Mouse (Mus musculus): Measurements from ENCODE around the gene Nrde2. TPM values are rescaled to one million over a fixed set of nuclear protein-coding genes. Genes with fewer than 3 reads are reported as not detected.

Gene Nrde2
- total RNA-seq (2014; rRNA removed; ENCODE audit: low replicate concordance) (13.7 and 16.6 TPM in 2 replicates), polyA plus RNA-seq (2015; fragmentation: Nextera tagmentation; extraction: Ambion mirVana) (7.6 and 7.7 TPM in 2 replicates)

DNA sequence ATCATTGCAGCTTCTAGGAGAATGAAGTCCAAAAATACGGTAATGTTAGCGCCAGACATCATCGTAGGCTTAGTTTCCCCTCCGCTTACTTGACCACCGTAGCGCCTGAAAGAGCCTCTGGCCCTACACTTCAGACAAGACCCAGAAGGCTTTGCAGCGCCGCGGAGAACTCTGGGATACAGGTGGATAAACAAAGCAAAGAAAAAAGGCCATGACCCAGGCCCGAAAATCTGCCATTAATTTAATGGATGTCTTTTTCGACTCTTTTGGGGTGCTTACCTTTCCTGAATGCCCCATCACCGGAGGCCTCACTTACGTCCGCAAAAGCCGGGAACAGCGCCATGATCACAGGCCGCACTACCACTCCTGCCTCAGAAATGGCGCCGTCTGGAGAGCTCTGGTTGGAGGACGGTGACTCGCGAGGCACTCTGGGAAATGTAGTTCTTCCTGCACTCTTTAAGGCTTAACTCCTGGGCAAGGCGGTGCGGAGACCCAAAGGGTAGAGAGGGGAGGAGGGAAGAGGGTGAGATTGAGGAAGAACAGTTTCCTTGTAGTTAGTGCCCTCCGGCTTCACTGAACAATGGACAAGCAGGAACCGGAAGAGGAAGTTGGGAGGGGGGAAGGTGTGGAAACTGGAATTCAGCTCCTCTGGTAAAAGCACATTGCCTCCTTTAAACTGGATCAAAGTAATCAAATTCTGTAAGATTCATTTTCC lies at the start of gene Nrde2:
Gene Nrde2 (minus strand): TSS at position 393 of the 715 bp plus-strand sequence.
- no peaks in the 10 kb centered on the region for H3K9me3 ChIP-seq (replicated peaks; ENCODE audit: control insufficient read depth, low read length)
- TF ChIP-seq EP300 (IDR thresholded peaks at IDR 0.05; ENCODE audit: low read depth) (no peak), CTCF (IDR thresholded peaks at IDR 0.05; ENCODE audit: low read depth) (peak; percentile 18)
- peaks cover 5% of the 10 kb centered on the region; the same call in 1 of the 2 replicates for H3K36me3 ChIP-seq (replicated peaks; ENCODE audit: control insufficient read depth, insufficient read depth, low read length)
- H3K27me3 ChIP-seq (ENCODE audit: control insufficient read depth, insufficient read depth, low read length), result no peaks in the 10 kb centered on the region
- peak within 1 kb of the TSS; percentile 57 for H3K4me3 ChIP-seq (ENCODE audit: low read depth, low read length)
- H3K4me2 ChIP-seq (ENCODE audit: low read depth, low read length), result peak within 1 kb of the TSS; percentile 71
- peak within 1 kb of the TSS; percentile 61 for H3K9ac ChIP-seq (replicated peaks; ENCODE audit: low read depth, low read length)
- peaks cover 8% of the 10 kb centered on the region; the same call in 1 of the 2 replicates for H3K4me1 ChIP-seq (ENCODE audit: control insufficient read depth, insufficient read depth)
- under 1% methylated on average over 26 of the region's 26 CpGs for WGBS
- peak within 1 kb of the TSS; percentile 63 for H3K27ac ChIP-seq (ENCODE audit: low read depth)
- ATAC-seq (ENCODE audit: insufficient read depth, low read depth) (peak; percentile 98), DNase-seq (ENCODE audit: low spot score) (peak; percentile 94)

DNA sequence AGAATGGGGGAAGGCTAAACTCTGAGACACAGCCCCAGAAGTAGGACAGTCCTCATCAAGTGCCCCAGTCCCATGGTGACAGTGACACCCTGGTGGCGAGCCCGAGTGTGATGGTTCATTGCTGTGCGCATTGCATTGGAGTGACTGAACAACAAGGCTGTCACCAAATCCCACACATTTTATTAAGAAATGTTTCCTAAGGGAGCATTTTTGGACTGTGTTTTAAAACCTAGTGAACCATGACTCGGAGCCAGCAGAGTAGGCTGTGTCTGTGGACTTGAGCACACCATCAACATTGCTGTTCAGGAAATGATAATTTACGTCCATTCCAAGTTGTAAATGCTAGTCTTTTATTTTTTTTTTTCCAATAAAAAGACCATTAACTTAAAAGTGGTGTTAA lies 47.5 kb upstream of the Nrde2 start:
- no peak for TF ChIP-seq CTCF (IDR thresholded peaks at IDR 0.05; ENCODE audit: low read depth)
- TF ChIP-seq EP300 (IDR thresholded peaks at IDR 0.05; ENCODE audit: low read depth), result no peak

GRCm38 (mm10) chr12:100206521-100206920 lies 47.1 kb upstream of the Nrde2 start:
- no peak for ATAC-seq (ENCODE audit: insufficient read depth, low read depth)
- WGBS, result 87% methylated on average over 3 of the region's 3 CpGs
- no peak overlapping the region for H3K4me2 ChIP-seq (ENCODE audit: low read depth, low read length)

More for the DNA sequence above, 47.5 kb upstream of the Nrde2 start:
- Histone ChIP-seq H3K36me3 (replicated peaks; ENCODE audit: control insufficient read depth, insufficient read depth, low read length) (peaks cover 66% of the 10 kb centered on the region), H3K9me3 (replicated peaks; ENCODE audit: control insufficient read depth, low read length) (no peaks in the 10 kb centered on the region), H3K27ac (ENCODE audit: low read depth) (no peak overlapping the region), H3K4me3 (ENCODE audit: low read depth, low read length) (no peak overlapping the region), H3K27me3 (ENCODE audit: control insufficient read depth, insufficient read depth, low read length) (no peaks in the 10 kb centered on the region), H3K4me1 (ENCODE audit: control insufficient read depth, insufficient read depth) (peaks cover 2% of the 10 kb centered on the region; the same call in 1 of the 2 replicates), H3K9ac (replicated peaks; ENCODE audit: low read depth, low read length) (no peak overlapping the region), H3K4me2 (ENCODE audit: low read depth, low read length) (no peak overlapping the region)
- ATAC-seq (ENCODE audit: insufficient read depth, low read depth) (no peak), DNase-seq (ENCODE audit: low spot score) (no peak)
- WGBS, result 83% methylated on average over 5 of the region's 5 CpGs

DNA sequence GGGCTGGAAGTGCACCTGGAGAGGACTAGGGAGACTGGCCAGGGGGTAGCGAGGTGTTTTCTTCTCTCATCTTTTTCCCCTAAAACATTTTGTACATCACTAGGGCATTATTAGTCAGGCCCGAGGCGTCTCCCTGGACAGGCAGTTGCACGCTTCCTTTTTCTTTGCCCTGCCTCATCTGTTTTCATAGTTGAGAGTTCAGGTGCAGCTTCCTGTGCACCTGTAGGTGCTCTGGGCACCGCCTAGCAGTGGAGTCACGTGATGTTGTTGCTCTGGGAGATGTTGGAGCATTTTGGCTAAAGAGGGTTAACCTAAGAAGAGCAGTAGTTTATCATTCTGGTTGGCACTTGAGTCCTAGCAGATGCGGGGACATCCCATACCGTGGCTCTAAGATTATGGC lies 45.7 kb upstream of the Nrde2 start:
- no peak overlapping the region for H3K4me2 ChIP-seq (ENCODE audit: low read depth, low read length)
- H3K4me3 ChIP-seq (ENCODE audit: low read depth, low read length), result no peak overlapping the region
- no peaks in the 10 kb centered on the region for H3K27me3 ChIP-seq (ENCODE audit: control insufficient read depth, insufficient read depth, low read length)
- 87% methylated on average over 8 of the region's 8 CpGs for WGBS
- DNase-seq (ENCODE audit: low spot score), result no peak
- H3K27ac ChIP-seq (ENCODE audit: low read depth), result no peak overlapping the region
- no peaks in the 10 kb centered on the region for H3K9me3 ChIP-seq (replicated peaks; ENCODE audit: control insufficient read depth, low read length)
- peaks cover 66% of the 10 kb centered on the region for H3K36me3 ChIP-seq (replicated peaks; ENCODE audit: control insufficient read depth, insufficient read depth, low read length)
- no peak overlapping the region for H3K9ac ChIP-seq (replicated peaks; ENCODE audit: low read depth, low read length)
- H3K4me1 ChIP-seq (ENCODE audit: control insufficient read depth, insufficient read depth), result peaks cover 6% of the 10 kb centered on the region
- no peak for TF ChIP-seq EP300 (IDR thresholded peaks at IDR 0.05; ENCODE audit: low read depth)
- no peak for ATAC-seq (ENCODE audit: insufficient read depth, low read depth)

More at GRCm38 (mm10) chr12:100206521-100206920, 47.1 kb upstream of the Nrde2 start:
- peaks cover 66% of the 10 kb centered on the region for H3K36me3 ChIP-seq (replicated peaks; ENCODE audit: control insufficient read depth, insufficient read depth, low read length)
- H3K4me1 ChIP-seq (ENCODE audit: control insufficient read depth, insufficient read depth), result peaks cover 1% of the 10 kb centered on the region
- TF ChIP-seq EP300 (IDR thresholded peaks at IDR 0.05; ENCODE audit: low read depth), result no peak
- no peak for TF ChIP-seq CTCF (IDR thresholded peaks at IDR 0.05; ENCODE audit: low read depth)
- no peak for DNase-seq (ENCODE audit: low spot score)
- no peaks in the 10 kb centered on the region for H3K27me3 ChIP-seq (ENCODE audit: control insufficient read depth, insufficient read depth, low read length)
- no peak overlapping the region for H3K4me3 ChIP-seq (ENCODE audit: low read depth, low read length)
- no peak overlapping the region for H3K27ac ChIP-seq (ENCODE audit: low read depth)
- no peak overlapping the region for H3K9ac ChIP-seq (replicated peaks; ENCODE audit: low read depth, low read length)
- H3K9me3 ChIP-seq (replicated peaks; ENCODE audit: control insufficient read depth, low read length), result no peaks in the 10 kb centered on the region

DNA sequence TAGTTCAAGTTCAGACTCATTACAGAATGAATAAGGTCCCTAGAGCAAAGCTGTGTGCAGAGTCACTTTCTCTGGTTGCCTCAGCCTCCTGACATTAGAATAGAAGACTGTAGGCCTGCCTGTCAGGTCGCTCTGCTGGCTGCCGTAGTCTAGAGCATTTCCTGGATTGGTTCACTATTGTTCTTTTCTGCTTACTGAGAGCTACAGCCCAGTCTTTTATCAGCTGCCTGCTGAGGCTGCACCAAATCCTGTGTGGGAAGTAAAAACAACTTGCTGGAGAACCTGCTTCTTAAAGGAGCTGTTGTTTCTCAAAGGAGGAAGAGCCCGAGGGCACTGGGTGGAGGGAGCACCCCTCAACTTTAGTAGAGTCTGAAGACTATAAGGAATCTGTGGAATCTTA lies 44.3 kb upstream of the Nrde2 start:
- TF ChIP-seq CTCF (IDR thresholded peaks at IDR 0.05; ENCODE audit: low read depth) (no peak), EP300 (IDR thresholded peaks at IDR 0.05; ENCODE audit: low read depth) (no peak)
- H3K27me3 ChIP-seq (ENCODE audit: control insufficient read depth, insufficient read depth, low read length), result no peaks in the 10 kb centered on the region
- peak overlapping the region; percentile 37 for H3K27ac ChIP-seq (ENCODE audit: low read depth)
- ATAC-seq (ENCODE audit: insufficient read depth, low read depth) (no peak), DNase-seq (ENCODE audit: low spot score) (no peak)
- no peak overlapping the region for H3K4me2 ChIP-seq (ENCODE audit: low read depth, low read length)
- WGBS, result 39% methylated on average over 3 of the region's 3 CpGs
- H3K9ac ChIP-seq (replicated peaks; ENCODE audit: low read depth, low read length), result no peak overlapping the region
- no peaks in the 10 kb centered on the region for H3K9me3 ChIP-seq (replicated peaks; ENCODE audit: control insufficient read depth, low read length)
- peaks cover 7% of the 10 kb centered on the region for H3K4me1 ChIP-seq (ENCODE audit: control insufficient read depth, insufficient read depth)
- peaks cover 66% of the 10 kb centered on the region for H3K36me3 ChIP-seq (replicated peaks; ENCODE audit: control insufficient read depth, insufficient read depth, low read length)
- no peak overlapping the region for H3K4me3 ChIP-seq (ENCODE audit: low read depth, low read length)

Measured in heart, postnatal 0 days (tissue).